Mouse (Mus musculus) adrenal gland, adult 8-10 months (tissue): ENCODE data around the gene Nrf1. TPM values are rescaled to one million over a fixed set of nuclear protein-coding genes. Genes with fewer than 3 reads are reported as not detected.

ENCODE experiments used
- DNase-seq: peaks from one replicate; pipeline ENCODE4 v3.0.0; 2022
- total RNA-seq, 4 experiments: library from RNA; stranded (reverse); gene quantifications; 2 replicates each; pipeline ENCODE4 v1.2.4; 2022

Gene Nrf1
- total RNA-seq, 4 experiments from 2014 or later: 22.4 to 35.5 (median 27.2) TPM

GRCm38 (mm10) chr6:30147753-30148152 is 100.0 kb downstream of the Nrf1 start:
- no peak for DNase-seq

- no peak for DNase-seq
Measured at GRCm38 (mm10) chr6:30150471-30150870, 102.7 kb downstream of the Nrf1 start.

GRCm38 (mm10) chr6:30152163-30152562 is 104.4 kb downstream of the Nrf1 start:
- DNase-seq: no peak

DNA sequence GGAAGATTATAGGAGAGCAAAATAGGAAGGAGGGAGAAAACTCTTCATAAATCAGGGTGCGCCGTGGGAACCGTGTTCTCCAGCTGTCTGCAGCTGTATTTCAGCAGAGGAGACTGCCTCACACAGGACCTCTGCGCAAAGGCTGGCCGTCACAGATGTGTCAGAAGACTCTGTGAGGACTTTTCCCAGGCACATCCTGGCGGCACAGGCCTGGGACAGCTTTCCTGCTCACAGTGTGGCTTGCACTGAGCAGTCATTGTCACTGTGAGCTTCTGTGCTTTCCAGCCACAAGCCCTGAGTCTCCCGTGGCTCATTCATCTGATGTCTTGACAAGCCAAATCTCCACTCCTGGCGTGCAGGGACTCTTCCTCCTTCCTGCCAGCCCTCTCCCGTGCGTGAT is 104.9 kb downstream of the Nrf1 start:
- DNase-seq: no peak

DNA sequence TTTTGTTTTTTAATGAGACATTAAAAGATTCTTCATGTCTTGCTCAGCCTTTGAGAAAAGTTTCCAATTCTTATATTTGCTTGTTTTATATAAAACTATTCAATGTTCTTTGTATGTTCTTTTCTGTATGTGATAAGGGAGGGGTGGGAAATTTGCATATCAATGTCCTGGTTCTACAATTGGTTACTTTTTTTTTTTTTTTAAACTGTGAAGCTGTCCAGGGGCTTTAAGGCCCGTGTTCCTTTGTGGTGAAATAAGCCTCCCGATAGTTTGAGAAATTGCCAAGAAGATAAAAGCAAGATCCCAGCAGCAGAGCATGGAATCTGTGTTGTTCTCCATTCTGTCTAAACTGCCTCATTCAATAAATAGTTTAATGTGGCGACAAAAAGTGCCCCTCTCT is 105.3 kb downstream of the Nrf1 start:
- no peak for DNase-seq

GRCm38 (mm10) chr6:30153733-30154415 is 106.1 kb downstream of the Nrf1 start:
- DNase-seq: no peak

DNA sequence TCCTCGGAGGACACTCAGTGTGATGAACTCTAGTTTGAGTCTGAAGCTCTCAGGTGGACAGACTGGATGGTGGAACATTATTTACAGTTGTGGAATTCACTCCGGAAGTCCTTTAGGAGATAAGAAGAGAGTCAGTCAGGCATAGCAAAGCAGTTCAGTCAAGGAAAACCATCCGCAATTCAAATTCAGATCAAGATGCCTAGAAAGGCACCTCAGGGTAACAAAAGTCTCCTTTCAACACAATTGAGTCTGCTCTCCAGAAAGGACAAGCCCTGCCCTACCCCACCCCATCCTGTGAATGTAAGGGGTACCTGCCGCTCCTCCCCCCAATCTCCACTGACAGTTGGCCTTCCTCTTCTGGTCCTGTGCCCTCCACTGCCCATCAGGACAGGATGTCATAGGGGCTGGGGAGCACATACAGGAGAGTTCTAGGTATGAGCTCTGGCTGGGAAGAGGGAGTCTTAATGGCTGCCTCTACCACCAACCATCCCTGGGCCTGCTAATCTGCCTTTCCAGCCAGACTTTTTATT is 111.8 kb downstream of the Nrf1 start:
- no peak for DNase-seq

GRCm38 (mm10) chr6:30160408-30160807 is 112.6 kb downstream of the Nrf1 start:
- no peak for DNase-seq

GRCm38 (mm10) chr6:30161618-30162017 is 113.8 kb downstream of the Nrf1 start:
- DNase-seq: no peak

GRCm38 (mm10) chr6:30162091-30162490 is 114.3 kb downstream of the Nrf1 start:
- DNase-seq: no peak

DNA sequence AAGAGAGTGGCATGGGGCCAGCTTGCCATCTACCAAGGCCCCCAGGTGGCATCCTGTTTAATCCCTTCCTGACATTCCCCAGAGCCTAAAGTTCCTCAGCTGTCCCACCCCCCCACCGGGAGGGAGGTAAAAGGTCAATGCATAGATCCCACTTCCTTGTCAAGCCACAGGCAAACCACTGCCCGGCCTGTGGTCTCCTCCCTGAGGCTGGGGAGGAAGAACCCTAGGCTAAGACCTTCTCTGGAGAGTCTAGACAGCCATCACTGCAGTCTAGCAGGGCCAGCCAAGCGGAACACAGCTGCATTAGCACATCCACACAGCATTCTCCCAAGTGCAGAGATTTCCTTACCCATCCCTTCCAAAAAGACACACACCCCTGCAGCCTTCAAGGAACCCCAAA is 118.6 kb downstream of the Nrf1 start:
- DNase-seq: no peak

GRCm38 (mm10) chr6:30167192-30167591 is 119.4 kb downstream of the Nrf1 start:
- DNase-seq: no peak

DNA sequence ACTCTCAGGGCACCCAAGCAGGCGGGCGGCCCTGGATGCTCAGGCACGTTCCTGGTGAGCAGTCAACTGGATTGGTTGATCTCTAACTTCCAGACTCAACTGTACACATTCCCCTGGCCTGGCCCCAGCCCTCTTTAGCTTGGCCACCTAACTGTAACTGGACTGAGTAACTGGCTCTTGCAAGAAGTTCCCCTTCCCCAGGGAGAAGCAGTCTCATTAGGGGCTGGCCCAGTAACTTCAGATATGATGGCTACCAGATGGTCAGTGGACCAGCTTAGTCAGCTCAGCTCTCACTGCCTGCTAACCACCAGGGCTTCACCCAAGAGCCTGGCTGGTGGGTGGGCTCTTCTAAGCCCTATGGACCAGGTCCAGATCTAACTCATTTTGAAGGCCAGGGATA is 120.5 kb downstream of the Nrf1 start:
- DNase-seq: no peak

DNA sequence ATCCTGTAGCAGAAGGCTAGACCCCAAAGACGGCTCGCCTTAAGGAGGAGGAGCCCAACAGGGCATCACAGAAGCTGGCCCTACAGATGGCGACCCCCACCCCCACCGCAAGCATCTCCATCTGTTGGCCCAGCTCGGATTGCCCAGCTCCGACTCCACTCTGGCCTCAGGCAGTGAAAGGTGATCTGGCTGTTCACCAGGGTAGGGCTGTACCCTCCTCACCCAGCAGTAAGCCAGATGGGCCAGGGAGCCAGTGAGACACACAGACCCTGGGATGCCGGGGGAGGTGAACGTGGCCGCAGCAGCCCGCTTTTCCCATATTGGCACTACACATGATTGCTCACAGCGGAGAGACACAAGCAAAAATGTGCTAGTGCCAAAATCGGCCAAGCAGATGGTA is 121.4 kb downstream of the Nrf1 start:
- no peak for DNase-seq

GRCm38 (mm10) chr6:30171226-30171625 is 123.4 kb downstream of the Nrf1 start:
- no peak for DNase-seq

DNA sequence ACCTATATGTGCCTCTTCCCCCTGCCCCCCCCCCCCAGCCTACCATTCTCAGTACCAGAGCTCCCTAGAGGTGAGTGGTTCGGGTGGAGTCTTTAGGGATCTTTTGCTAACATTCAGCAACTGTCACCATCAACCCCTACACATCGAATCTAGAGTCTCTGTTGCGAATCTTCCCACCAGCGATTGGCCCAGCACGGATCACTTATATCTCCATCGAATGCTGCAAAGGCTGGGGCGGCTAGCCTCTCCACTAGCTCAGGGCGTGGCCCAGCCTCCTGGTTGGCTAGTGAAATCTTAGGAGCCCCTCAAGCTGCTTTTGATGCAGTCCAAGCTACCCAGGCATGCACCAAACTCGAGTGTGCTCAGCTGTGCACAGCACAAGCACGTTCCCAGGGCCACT is 124.2 kb downstream of the Nrf1 start:
- no peak for DNase-seq

GRCm38 (mm10) chr6:30172441-30172819 is 124.6 kb downstream of the Nrf1 start:
- no peak for DNase-seq

- DNase-seq: no peak
Measured at GRCm38 (mm10) chr6:30172820-30173550, 125.2 kb downstream of the Nrf1 start.

DNA sequence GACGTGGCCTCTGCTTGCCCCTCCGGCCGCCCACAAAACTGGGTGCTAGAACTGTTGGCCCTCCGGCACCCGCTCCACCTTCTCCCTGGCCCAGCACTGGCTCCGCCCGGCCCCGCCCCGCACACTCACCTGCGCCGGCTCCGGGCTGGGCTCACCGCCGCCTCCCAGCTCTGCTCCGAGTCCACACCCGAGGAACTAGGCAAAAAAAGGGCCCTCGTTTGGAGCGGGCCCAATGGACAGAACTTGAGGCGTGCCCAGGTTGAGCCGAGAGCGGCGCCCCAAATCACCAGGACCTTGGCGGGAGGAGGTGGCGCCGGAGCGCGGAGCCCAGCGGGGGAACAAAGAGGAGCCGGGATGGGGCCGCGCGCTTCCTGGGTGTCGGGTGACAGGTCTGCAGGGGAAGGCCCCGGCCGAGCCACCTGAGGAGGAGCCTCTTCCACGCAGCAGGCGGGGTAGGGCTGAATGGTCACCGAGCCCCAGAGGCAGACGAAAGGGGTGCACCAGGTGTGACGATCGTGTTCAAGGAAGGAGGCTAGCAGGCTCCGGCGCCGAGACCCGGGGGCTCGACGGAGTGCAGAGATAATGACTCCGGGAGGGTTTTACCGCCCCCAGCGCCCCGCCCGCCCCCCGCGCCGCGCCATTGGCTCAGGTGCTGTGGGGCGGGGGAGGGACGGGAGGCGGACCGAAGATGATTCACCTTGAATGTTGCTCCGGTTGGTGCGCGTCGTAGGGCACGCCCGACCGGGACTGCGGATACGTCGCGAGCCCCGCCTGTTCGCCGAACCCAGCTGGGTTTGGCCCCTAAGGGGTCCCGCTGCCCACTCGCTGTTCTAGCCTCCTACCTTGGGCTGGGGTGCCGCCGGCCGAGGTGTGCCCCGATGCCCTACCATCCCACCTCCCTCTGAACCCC is 126.0 kb downstream of the Nrf1 start:
- DNase-seq: no peak

GRCm38 (mm10) chr6:30174461-30175224 is 126.9 kb downstream of the Nrf1 start:
- no peak for DNase-seq

DNA sequence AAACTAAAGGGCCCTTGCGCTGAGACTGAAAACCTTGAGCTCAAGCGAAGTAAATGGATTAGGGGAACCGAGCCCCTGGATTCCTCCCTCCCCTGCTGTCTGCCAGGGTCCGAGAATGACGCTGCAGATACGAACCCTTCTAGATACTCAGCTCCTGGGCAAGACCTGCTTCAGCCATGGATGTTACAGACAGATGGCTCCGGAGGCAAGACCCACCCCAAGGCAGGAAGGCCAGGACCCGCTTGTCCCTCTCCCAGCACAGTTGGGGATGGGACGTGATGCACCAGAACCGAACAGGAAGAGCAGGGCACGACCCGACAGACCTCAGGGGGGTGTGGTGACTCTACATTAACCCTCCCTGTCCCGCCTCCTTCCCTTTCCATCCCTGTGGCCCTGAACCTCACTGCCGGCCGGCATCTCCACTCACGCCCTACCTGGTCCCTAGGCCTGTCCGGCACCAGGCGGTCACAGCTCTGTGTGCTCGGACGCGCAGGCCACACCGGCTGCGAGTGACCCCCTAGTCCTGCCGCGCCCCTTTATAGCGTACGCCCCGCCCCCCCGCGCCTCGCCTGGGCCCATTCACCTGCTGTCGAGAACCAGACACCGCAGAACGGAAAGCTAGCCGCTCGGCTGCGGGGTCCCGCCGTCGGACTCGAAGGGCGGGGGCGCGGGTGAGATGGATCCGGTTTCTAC is 127.6 kb downstream of the Nrf1 start:
- no peak for DNase-seq
